Comparison of ENCODE assay signal across 24 mouse cellular contexts in genomic region chr3:21477366-21477765, GRCm38 (mm10).
A peak's percentile ranks its signal among the peaks of the same experiment; 100 is the strongest.
DNase-seq lines count a peak whose midpoint lies in the region; ATAC-seq and TF ChIP-seq lines count a peak whose summit lies in the region.
"Had no signal": no experiment of that assay in that cellular context is flagged by ENCODE, and none has a peak within 500 bp of the region (broad histone marks: within the 10 kb centered on the region; RNA-seq: fewer than 3 reads in every experiment).

No protein-coding gene starts in this region.

- no peak for TF ChIP-seq CTCF in heart, postnatal 0 days (IDR thresholded peaks at IDR 0.05; ENCODE audit: low read depth)

- peak; percentile 59 for DNase-seq in embryonic facial prominence, embryonic 11.5 days (ENCODE audit: low spot score)
- DNase-seq in embryonic facial prominence, embryonic 10.5 days (ENCODE audit: low spot score): no peak
- peak; percentile 14 for DNase-seq in heart, postnatal 0 days (ENCODE audit: low spot score)
- peak; percentile 31 for DNase-seq in embryo, embryonic 10.5 days (ENCODE audit: low spot score)
- DNase-seq in limb, embryonic 14.5 days (ENCODE audit: low spot score): peak; percentile 73
- no peak for DNase-seq in kidney, adult 18-20 months
- DNase-seq: adrenal gland, postnatal 36 days; cerebellum, adult 18-20 months; cerebellum, postnatal 36 days; gastrocnemius, postnatal 36 days; right cerebral cortex, postnatal 25 days had no signal

- WGBS in embryonic facial prominence, embryonic 11.5 days: 37% methylated on average over 4 of the region's 4 CpGs
- WGBS in embryonic facial prominence, embryonic 10.5 days: 59% methylated on average over 4 of the region's 4 CpGs
- 37% methylated on average over 4 of the region's 4 CpGs for WGBS in heart, postnatal 0 days
- WGBS in heart, embryonic 12.5 days: 40% methylated on average over 4 of the region's 4 CpGs
- WGBS in limb, embryonic 14.5 days: 29% methylated on average over 4 of the region's 4 CpGs

- no peaks in the 10 kb centered on the region for H3K36me3 ChIP-seq in embryonic facial prominence, embryonic 11.5 days (replicated peaks; ENCODE audit: control insufficient read depth, insufficient read depth, low read depth, low read length)
- H3K36me3 ChIP-seq in embryonic facial prominence, embryonic 10.5 days (replicated peaks): no peaks in the 10 kb centered on the region
- no peaks in the 10 kb centered on the region for H3K36me3 ChIP-seq in heart, postnatal 0 days (replicated peaks; ENCODE audit: control insufficient read depth, insufficient read depth, low read length)
- H3K36me3 ChIP-seq in heart, embryonic 12.5 days: no peaks in the 10 kb centered on the region
- H3K36me3 ChIP-seq in limb, embryonic 14.5 days (ENCODE audit: control insufficient read depth, insufficient read depth, low read length): no peaks in the 10 kb centered on the region
- H3K36me3 ChIP-seq: heart, embryonic 15.5 days; hindbrain, embryonic 15.5 days; intestine, embryonic 15.5 days; kidney, embryonic 15.5 days; limb, embryonic 12.5 days; liver, embryonic 15.5 days; midbrain, embryonic 12.5 days; stomach, embryonic 15.5 days had no signal

- ATAC-seq in embryonic facial prominence, embryonic 11.5 days (replicated peaks; ENCODE audit: insufficient number of reproducible peaks, low FRiP score, low TSS enrichment, low read depth): no peak
- ATAC-seq in heart, postnatal 0 days (ENCODE audit: insufficient read depth, low read depth): no peak
- ATAC-seq in heart, embryonic 12.5 days (ENCODE audit: insufficient number of reproducible peaks, low FRiP score): no peak
- no peak; the same call in 1 of the 2 replicates for ATAC-seq in limb, embryonic 14.5 days (ENCODE audit: low FRiP score, low read depth)
- no peak for ATAC-seq in megakaryocyte progenitor cell, adult 5-6 weeks (replicated peaks; ENCODE audit: poor library complexity)
- ATAC-seq: forebrain, embryonic 13.5 days; intestine, embryonic 15.5 days had no signal

- no peaks in the 10 kb centered on the region for H3K27me3 ChIP-seq in embryonic facial prominence, embryonic 11.5 days (ENCODE audit: control insufficient read depth, insufficient read depth, low read length)
- H3K27me3 ChIP-seq in embryonic facial prominence, embryonic 10.5 days (replicated peaks; ENCODE audit: low read depth, poor library complexity, severe bottlenecking): no peaks in the 10 kb centered on the region
- no peaks in the 10 kb centered on the region for H3K27me3 ChIP-seq in heart, postnatal 0 days (ENCODE audit: control insufficient read depth, insufficient read depth, low read length)
- H3K27me3 ChIP-seq in heart, embryonic 12.5 days (replicated peaks): no peaks in the 10 kb centered on the region
- H3K27me3 ChIP-seq in limb, embryonic 14.5 days (ENCODE audit: control insufficient read depth, insufficient read depth, low read length): no peaks in the 10 kb centered on the region
- H3K27me3 ChIP-seq: CH12.LX; forebrain, embryonic 13.5 days; heart, embryonic 15.5 days; hindbrain, embryonic 15.5 days; intestine, embryonic 15.5 days; kidney, embryonic 15.5 days; limb, embryonic 12.5 days; liver, embryonic 15.5 days; midbrain, embryonic 12.5 days; stomach, embryonic 15.5 days had no signal

- no peak for TF ChIP-seq POLR2A in limb, embryonic 14.5 days (IDR thresholded peaks at IDR 0.05; ENCODE audit: borderline replicate concordance, extremely low read depth, insufficient read depth, insufficient read length)

- H3K4me1 ChIP-seq in embryonic facial prominence, embryonic 11.5 days (ENCODE audit: control insufficient read depth, insufficient read depth, low read length): no peaks in the 10 kb centered on the region
- peaks cover 14% of the 10 kb centered on the region for H3K4me1 ChIP-seq in embryonic facial prominence, embryonic 10.5 days
- H3K4me1 ChIP-seq in heart, postnatal 0 days (ENCODE audit: control insufficient read depth, insufficient read depth): 0 out of 2 replicates have a peak, but pooled peaks cover 7% of the 10 kb centered on the region
- H3K4me1 ChIP-seq in heart, embryonic 12.5 days (replicated peaks): peaks cover 7% of the 10 kb centered on the region
- H3K4me1 ChIP-seq in limb, embryonic 14.5 days (ENCODE audit: control insufficient read depth, insufficient read depth, low read length): peaks cover 23% of the 10 kb centered on the region
- H3K4me1 ChIP-seq: liver, embryonic 15.5 days had no signal

- no peaks in the 10 kb centered on the region for H3K9me3 ChIP-seq in embryonic facial prominence, embryonic 11.5 days (replicated peaks; ENCODE audit: control insufficient read depth, low read length)
- H3K9me3 ChIP-seq in embryonic facial prominence, embryonic 10.5 days: no peaks in the 10 kb centered on the region
- H3K9me3 ChIP-seq in heart, postnatal 0 days (replicated peaks; ENCODE audit: control insufficient read depth, low read length): no peaks in the 10 kb centered on the region
- no peaks in the 10 kb centered on the region for H3K9me3 ChIP-seq in heart, embryonic 12.5 days (replicated peaks)
- no peaks in the 10 kb centered on the region for H3K9me3 ChIP-seq in limb, embryonic 14.5 days (ENCODE audit: control insufficient read depth, low read length)
- H3K9me3 ChIP-seq: forebrain, embryonic 13.5 days; heart, embryonic 15.5 days; hindbrain, embryonic 15.5 days; intestine, embryonic 15.5 days; kidney, embryonic 15.5 days; limb, embryonic 12.5 days; liver, embryonic 15.5 days; midbrain, embryonic 12.5 days; stomach, embryonic 15.5 days had no signal

- no peak overlapping the region for H3K4me2 ChIP-seq in embryonic facial prominence, embryonic 11.5 days (ENCODE audit: low read depth, low read length)
- no peak overlapping the region for H3K4me2 ChIP-seq in heart, postnatal 0 days (ENCODE audit: low read depth, low read length)
- H3K4me2 ChIP-seq in heart, embryonic 12.5 days: no peak overlapping the region
- no peak overlapping the region for H3K4me2 ChIP-seq in limb, embryonic 14.5 days (replicated peaks; ENCODE audit: low read depth, low read length, severe bottlenecking)
- H3K4me2 ChIP-seq: forebrain, embryonic 13.5 days; heart, embryonic 15.5 days; hindbrain, embryonic 15.5 days; intestine, embryonic 15.5 days; kidney, embryonic 15.5 days; limb, embryonic 12.5 days; liver, embryonic 15.5 days; midbrain, embryonic 12.5 days; stomach, embryonic 15.5 days had no signal

- H3K9ac ChIP-seq in embryonic facial prominence, embryonic 11.5 days (replicated peaks; ENCODE audit: low read length): no peak overlapping the region
- H3K9ac ChIP-seq in heart, postnatal 0 days (replicated peaks; ENCODE audit: low read depth, low read length): no peak overlapping the region
- no peak overlapping the region for H3K9ac ChIP-seq in heart, embryonic 12.5 days
- no peak overlapping the region for H3K9ac ChIP-seq in limb, embryonic 14.5 days (ENCODE audit: low read depth, low read length, severe bottlenecking)
- H3K9ac ChIP-seq: forebrain, embryonic 13.5 days; heart, embryonic 15.5 days; hindbrain, embryonic 15.5 days; intestine, embryonic 15.5 days; kidney, embryonic 15.5 days; limb, embryonic 12.5 days; liver, embryonic 15.5 days; midbrain, embryonic 12.5 days; stomach, embryonic 15.5 days had no signal

- no peak overlapping the region for H3K4me3 ChIP-seq in embryonic facial prominence, embryonic 11.5 days (ENCODE audit: low read depth, low read length)
- no peak overlapping the region for H3K4me3 ChIP-seq in embryonic facial prominence, embryonic 10.5 days
- H3K4me3 ChIP-seq in heart, postnatal 0 days (ENCODE audit: low read depth, low read length): no peak overlapping the region
- H3K4me3 ChIP-seq in heart, embryonic 12.5 days: no peak overlapping the region
- H3K4me3 ChIP-seq in limb, embryonic 14.5 days (replicated peaks; ENCODE audit: low read length): no peak overlapping the region
- H3K4me3 ChIP-seq: forebrain, embryonic 13.5 days; heart, embryonic 15.5 days; hindbrain, embryonic 15.5 days; intestine, embryonic 15.5 days; kidney, embryonic 15.5 days; limb, embryonic 12.5 days; liver, embryonic 15.5 days; midbrain, embryonic 12.5 days; stomach, embryonic 15.5 days had no signal

- H3K27ac ChIP-seq in embryonic facial prominence, embryonic 11.5 days (replicated peaks; ENCODE audit: low read depth, low read length): no peak overlapping the region
- H3K27ac ChIP-seq in embryonic facial prominence, embryonic 10.5 days (replicated peaks): no peak overlapping the region
- no peak overlapping the region for H3K27ac ChIP-seq in heart, postnatal 0 days (ENCODE audit: low read depth)
- H3K27ac ChIP-seq in heart, embryonic 12.5 days (ENCODE audit: poor library complexity, severe bottlenecking): no peak overlapping the region
- no peak overlapping the region for H3K27ac ChIP-seq in limb, embryonic 14.5 days (replicated peaks; ENCODE audit: low read depth, low read length)
- H3K27ac ChIP-seq: forebrain, embryonic 13.5 days; heart, embryonic 15.5 days; hindbrain, embryonic 15.5 days; intestine, embryonic 15.5 days; kidney, embryonic 15.5 days; liver, embryonic 15.5 days; macrophage; midbrain, embryonic 12.5 days; stomach, embryonic 15.5 days had no signal

- no peak for TF ChIP-seq EP300 in heart, postnatal 0 days (IDR thresholded peaks at IDR 0.05; ENCODE audit: low read depth)

Comparison
In these comparisons a context has a peak if more than half of its experiments do, and no peak if none do; other contexts are left out.
1. DNase-seq: peak in embryonic facial prominence, embryonic 11.5 days (single experiment), heart, postnatal 0 days (single experiment), embryo, embryonic 10.5 days (single experiment) and limb, embryonic 14.5 days (single experiment); none in embryonic facial prominence, embryonic 10.5 days (single experiment) and kidney, adult 18-20 months (single experiment).